Mouse (Mus musculus) E14TG2a.4 (cell line): Measurements from ENCODE around the gene Irf2.

Source experiments
- H3K27me3 ChIP-seq: 2 replicates; pipeline ENCODE4 v1.6.1; 2014; ENCODE audit warnings: low read length, control low read depth; ENCODE audit not compliant: insufficient read depth
- H3K36me3 ChIP-seq: 2 replicates; pipeline ENCODE4 v1.6.1; 2014; ENCODE audit warnings: low read length, control low read depth; ENCODE audit not compliant: insufficient read depth
- H3K4me1 ChIP-seq: replicated peaks from 2 replicates; pipeline ENCODE4 v1.6.1; 2014; ENCODE audit warnings: low read depth, low read length, control low read depth
- H3K4me3 ChIP-seq: replicated peaks from 2 replicates; pipeline ENCODE4 v1.5.1; 2014; ENCODE audit warnings: mild to moderate bottlenecking, low read length
- H3K9me3 ChIP-seq: 2 replicates; pipeline ENCODE4 v1.6.1; 2014; ENCODE audit warnings: low read length, control low read depth
- CTCF ChIP-seq: conservative IDR thresholded peaks from 2 replicates; pipeline ENCODE4 v1.5.1; 2014; ENCODE audit warnings: low read length
- NANOG ChIP-seq: IDR thresholded peaks from 2 replicates; pipeline ENCODE4 v1.6.1; 2014; ENCODE audit warnings: borderline replicate concordance, low read length, mixed read lengths
- POU5F1 ChIP-seq: IDR thresholded peaks from 2 replicates; pipeline ENCODE4 v1.6.1; 2014; ENCODE audit warnings: low read length, borderline replicate concordance

The Irf2 gene

GRCm38 (mm10) chr8:46739003-46739949, at the start of gene Irf2:
Irf2 (plus strand) TSS chr8:46739732.
- TF ChIP-seq CTCF: no peak
- no peak for TF ChIP-seq NANOG
- no peak for TF ChIP-seq POU5F1
- Histone ChIP-seq H3K4me1 (peaks cover 16% of the 10 kb centered on the region), H3K4me3 (peak within 1 kb of the TSS; percentile 82), H3K9me3 (no peaks in the 10 kb centered on the region), H3K36me3 (no peaks in the 10 kb centered on the region), H3K27me3 (peaks cover 68% of the 10 kb centered on the region)

DNA sequence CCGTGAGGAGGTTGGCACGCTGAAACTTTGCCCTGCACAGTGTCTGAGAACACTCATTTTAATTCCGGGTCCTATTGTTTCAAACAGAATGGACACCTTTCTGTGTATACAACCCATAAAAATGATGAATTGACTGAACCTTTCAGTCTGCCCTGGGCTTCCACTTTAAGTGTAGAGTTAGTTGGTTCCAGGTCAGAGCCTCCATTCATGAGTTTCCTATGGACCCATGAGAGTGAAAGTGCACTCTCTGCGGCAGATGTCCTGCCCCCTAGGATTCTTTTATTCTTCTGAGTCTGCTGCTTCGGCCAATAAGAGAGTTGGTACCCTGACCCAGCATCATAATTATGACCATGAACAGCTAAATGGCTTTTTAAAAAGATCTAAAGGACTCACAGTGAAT, 49.4 kb upstream of the Irf2 start:
- Histone ChIP-seq H3K9me3 (no peaks in the 10 kb centered on the region), H3K4me3 (no peak overlapping the region)
- TF ChIP-seq POU5F1 (no peak), CTCF (no peak), NANOG (no peak)

GRCm38 (mm10) chr8:46690581-46690980, 49.0 kb upstream of the Irf2 start:
- Histone ChIP-seq H3K4me1 (0 out of 2 replicates have a peak, but pooled peaks cover 6% of the 10 kb centered on the region), H3K4me3 (no peak overlapping the region), H3K27me3 (no peaks in the 10 kb centered on the region), H3K36me3 (no peaks in the 10 kb centered on the region), H3K9me3 (no peaks in the 10 kb centered on the region)
- TF ChIP-seq CTCF (no peak), POU5F1 (no peak), NANOG (no peak)

More for the DNA sequence above, 49.4 kb upstream of the Irf2 start:
- H3K27me3 ChIP-seq: no peaks in the 10 kb centered on the region
- H3K36me3 ChIP-seq: no peaks in the 10 kb centered on the region
- 0 out of 2 replicates have a peak, but pooled peaks cover 6% of the 10 kb centered on the region for H3K4me1 ChIP-seq

GRCm38 (mm10) chr8:46691360-46691759, 48.2 kb upstream of the Irf2 start:
- Histone ChIP-seq H3K27me3 (no peaks in the 10 kb centered on the region), H3K9me3 (no peaks in the 10 kb centered on the region)

GRCm38 (mm10) chr8:46696256-46697041, 43.1 kb upstream of the Irf2 start:
- Histone ChIP-seq H3K36me3 (no peaks in the 10 kb centered on the region), H3K27me3 (no peaks in the 10 kb centered on the region), H3K4me1 (no peaks in the 10 kb centered on the region), H3K9me3 (no peaks in the 10 kb centered on the region), H3K4me3 (no peak overlapping the region)
- TF ChIP-seq POU5F1: no peak

More at GRCm38 (mm10) chr8:46691360-46691759, 48.2 kb upstream of the Irf2 start:
- Histone ChIP-seq H3K4me1 (0 out of 2 replicates have a peak, but pooled peaks cover 6% of the 10 kb centered on the region), H3K36me3 (no peaks in the 10 kb centered on the region), H3K4me3 (no peak overlapping the region)
- no peak for TF ChIP-seq CTCF
- TF ChIP-seq NANOG: no peak
- no peak for TF ChIP-seq POU5F1

DNA sequence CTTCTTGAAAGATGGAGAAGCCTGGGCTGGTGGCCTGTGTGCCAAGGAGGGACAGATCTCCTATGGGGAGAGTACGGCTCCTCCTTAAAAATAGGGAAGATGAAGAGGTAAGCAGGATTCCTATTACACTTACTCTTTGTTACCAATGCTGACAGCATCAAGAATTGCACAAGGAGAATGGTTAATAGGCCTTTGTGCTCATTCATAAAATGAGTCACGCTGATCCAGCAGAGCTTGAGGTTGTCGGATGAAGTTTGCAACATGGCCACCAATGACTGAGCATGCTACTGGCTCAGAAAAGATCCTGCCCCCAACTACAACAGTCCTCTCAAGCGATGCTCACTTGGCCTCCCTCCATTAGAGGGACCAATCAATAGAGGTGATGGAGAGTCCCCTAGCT, 42.0 kb upstream of the Irf2 start:
- no peaks in the 10 kb centered on the region for H3K27me3 ChIP-seq
- TF ChIP-seq NANOG (no peak), POU5F1 (no peak), CTCF (no peak)
- H3K9me3 ChIP-seq: no peaks in the 10 kb centered on the region
- H3K36me3 ChIP-seq: no peaks in the 10 kb centered on the region
- H3K4me1 ChIP-seq: no peaks in the 10 kb centered on the region
- no peak overlapping the region for H3K4me3 ChIP-seq

- Histone ChIP-seq H3K9me3 (no peaks in the 10 kb centered on the region), H3K27me3 (no peaks in the 10 kb centered on the region), H3K4me1 (no peaks in the 10 kb centered on the region), H3K4me3 (no peak overlapping the region), H3K36me3 (no peaks in the 10 kb centered on the region)
- no peak for TF ChIP-seq CTCF
- TF ChIP-seq NANOG: no peak
- no peak for TF ChIP-seq POU5F1
These were observed 41.4 kb upstream of the Irf2 start for GRCm38 (mm10) chr8:46698162-46698561.

DNA sequence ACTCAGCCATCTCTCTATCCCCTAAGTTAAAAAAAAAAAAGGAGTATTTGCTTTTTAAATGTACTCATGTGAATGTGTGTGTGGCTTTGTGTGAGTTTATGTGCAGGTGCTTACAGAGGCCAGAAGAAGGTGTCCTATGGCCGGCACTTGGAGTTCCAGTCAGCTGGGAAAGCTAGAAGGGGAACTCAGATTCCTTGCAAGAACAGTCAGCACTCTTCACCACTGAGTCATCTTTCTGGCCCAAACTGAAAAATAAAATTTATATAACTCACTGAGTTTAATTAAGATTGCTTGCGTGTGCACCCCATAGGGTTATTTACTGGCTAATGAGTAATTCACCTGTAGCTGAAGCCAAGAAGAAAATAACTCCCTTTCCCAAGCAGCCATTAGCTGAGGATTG, 34.4 kb upstream of the Irf2 start:
- H3K36me3 ChIP-seq: no peaks in the 10 kb centered on the region
- H3K4me1 ChIP-seq: no peaks in the 10 kb centered on the region
- no peak overlapping the region for H3K4me3 ChIP-seq
- TF ChIP-seq POU5F1: no peak
- no peak for TF ChIP-seq NANOG
- no peak for TF ChIP-seq CTCF
- H3K27me3 ChIP-seq: no peaks in the 10 kb centered on the region
- H3K9me3 ChIP-seq: no peaks in the 10 kb centered on the region
